Comparison of ENCODE assay signal across 10 mouse cellular contexts in the genomic region with DNA sequence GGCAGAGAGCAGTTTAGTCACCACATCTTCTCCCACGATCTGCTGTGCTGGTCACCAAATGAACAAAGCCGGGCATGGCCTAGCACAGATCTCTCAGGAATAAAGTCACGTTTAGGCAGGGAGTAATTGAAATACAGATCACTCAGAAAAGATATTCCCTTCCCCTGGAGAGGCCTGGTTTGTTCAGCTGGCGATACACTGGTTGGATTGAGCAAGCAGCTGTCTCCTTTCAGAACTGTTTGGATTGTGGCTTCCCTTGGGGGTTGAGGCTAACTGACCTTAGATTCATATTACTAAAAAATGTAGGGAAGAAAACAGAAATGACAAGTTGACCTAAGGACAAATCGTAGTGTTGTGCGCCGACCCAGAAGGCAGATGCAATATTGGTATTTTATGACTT. TPM values are rescaled to one million over a fixed set of nuclear protein-coding genes. Genes with fewer than 3 reads are reported as not detected.
A peak's percentile ranks its signal among the peaks of the same experiment; 100 is the strongest.
DNase-seq lines count a peak whose midpoint lies in the region; ATAC-seq and TF ChIP-seq lines count a peak whose summit lies in the region.
"Had no signal": no experiment of that assay in that cellular context is flagged by ENCODE, and none has a peak within 500 bp of the region (broad histone marks: within the 10 kb centered on the region; RNA-seq: fewer than 3 reads in every experiment).

No protein-coding gene starts in this region.

- WGBS in lung, adult 2 months, result 68% methylated on average over 7 of the region's 7 CpGs

- no peak for TF ChIP-seq POLR2A in lung, adult 2 months (IDR thresholded peaks at IDR 0.05; ENCODE audit: borderline replicate concordance, extremely low read depth, low read depth, low read length)

- TF ChIP-seq CTCF in lung, adult 2 months (IDR thresholded peaks at IDR 0.05; ENCODE audit: insufficient read depth, low read length), result no peak

- peak; percentile 47 for DNase-seq in adrenal gland, postnatal 10 days
- DNase-seq in adrenal gland, adult 18-20 months (ENCODE audit: low spot score in 2 of 2), result no peak
- peak; percentile 14 to 51 for DNase-seq in lung, adult 18-20 months
- DNase-seq in lung, adult 2 months, result no peak
- peak; percentile 53 to 58 for DNase-seq in kidney, postnatal 4 days
- DNase-seq in layer of hippocampus, adult 9-11 months, result no peak
- no peak for DNase-seq in cerebellum, adult 9-10 months

- no peak overlapping the region for H3K4me3 ChIP-seq in lung, adult 2 months (replicated peaks; ENCODE audit: extremely low read depth, low read depth, low read length)
- H3K4me3 ChIP-seq: megakaryocyte, embryonic 14.5 days; neural tube, embryonic 15.5 days had no signal

- peaks cover 2% of the 10 kb centered on the region; the same call in 1 of the 2 replicates for H3K4me1 ChIP-seq in lung, adult 2 months (ENCODE audit: control insufficient read depth, insufficient read depth, low read length)
- H3K4me1 ChIP-seq: neural tube, embryonic 15.5 days had no signal

- no peak for ATAC-seq in megakaryocyte progenitor cell, adult 5-6 weeks (replicated peaks; ENCODE audit: poor library complexity)

RNA-seq across cellular contexts. Expression of a gene that starts 56.7 kb away (rescaled TPM):
- 10 to 100 TPM; 43.5 to 51.6 TPM for total RNA-seq in adrenal gland, postnatal 10 days (2021)
- 10 to 100 TPM; 42.0 to 46.9 TPM for total RNA-seq in adrenal gland, adult 18-20 months (2021)
- 13.2 and 14.3 TPM in 2 replicates for polyA plus RNA-seq in lung, adult 2 months (2012; rRNA removed)
- total RNA-seq in megakaryocyte progenitor cell, adult 5-6 weeks (2015), result 45.3 and 47.8 TPM in 2 replicates
- 34.6 and 38.7 TPM in 2 replicates for total RNA-seq in megakaryocyte progenitor cell, adult 5-6 weeks (2017)

Comparison
In these comparisons a context has a peak if more than half of its experiments do, and no peak if none do; other contexts are left out.
1. DNase-seq: peak in adrenal gland, postnatal 10 days (single experiment), lung, adult 18-20 months (2 of 2) and kidney, postnatal 4 days (2 of 2); none in adrenal gland, adult 18-20 months (0 of 2), lung, adult 2 months (single experiment), layer of hippocampus, adult 9-11 months (single experiment) and cerebellum, adult 9-10 months (single experiment).